Mouse (Mus musculus) lung, postnatal 14 days (tissue): ENCODE measurements around the gene Scfd2.

Experiments used
- DNase-seq: peaks from one replicate; pipeline ENCODE4 v3.0.0; 2021

The Scfd2 gene

DNA sequence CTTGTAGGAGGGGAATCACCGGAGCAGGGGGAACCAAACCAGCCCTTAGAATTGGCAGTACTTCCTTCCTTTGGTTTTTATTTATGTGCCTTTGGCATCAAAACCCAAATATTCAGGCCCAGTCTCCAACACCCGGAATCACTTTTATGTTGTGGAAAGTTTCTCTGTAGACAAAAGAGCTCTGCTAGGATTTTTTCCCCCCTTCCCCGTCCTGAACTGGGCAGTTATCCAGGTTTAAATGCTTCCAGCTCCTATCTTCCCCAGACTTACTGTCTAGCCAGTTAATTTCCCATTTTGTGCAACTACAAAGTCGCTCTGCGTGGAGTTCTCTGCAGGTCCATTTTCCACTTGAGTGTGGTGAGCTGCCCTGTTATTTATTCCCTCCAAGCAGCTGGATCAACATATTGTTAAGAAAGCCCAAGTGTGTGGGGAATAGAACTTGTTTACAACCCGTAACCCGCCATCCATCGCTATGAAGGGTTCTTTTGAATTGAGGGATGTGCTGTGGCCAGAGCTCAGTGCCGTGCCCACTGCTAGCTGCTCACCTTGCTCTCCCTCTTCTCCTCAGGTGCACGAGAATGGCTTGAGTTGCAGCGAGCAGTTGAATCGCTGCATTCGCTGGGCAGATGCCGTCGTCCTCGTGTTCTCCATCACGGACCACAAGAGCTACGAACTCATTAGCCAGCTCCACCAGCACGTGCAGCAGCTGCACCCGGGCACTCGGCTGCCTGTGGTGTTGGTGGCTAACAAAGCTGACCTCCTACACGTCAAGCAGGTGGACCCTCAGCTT lies 333.8 kb downstream of the Scfd2 start:
- no peak for DNase-seq

DNA sequence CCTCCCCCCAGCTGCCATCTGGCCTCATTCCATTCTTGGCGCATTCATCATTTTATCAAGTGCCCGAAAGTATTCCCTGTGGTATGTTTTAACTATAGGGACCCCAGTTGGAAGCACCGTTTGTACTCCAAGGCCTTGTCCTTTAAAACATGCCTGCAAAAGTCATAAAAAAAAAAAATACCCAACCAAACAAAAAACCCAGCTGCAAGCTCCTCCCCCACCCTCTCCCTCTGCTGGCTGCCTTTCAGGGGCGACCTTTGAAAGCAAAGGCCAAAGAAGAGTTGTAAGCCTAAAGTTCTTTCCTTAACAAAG lies 335.3 kb downstream of the Scfd2 start:
- DNase-seq, result peak; percentile 50

DNA sequence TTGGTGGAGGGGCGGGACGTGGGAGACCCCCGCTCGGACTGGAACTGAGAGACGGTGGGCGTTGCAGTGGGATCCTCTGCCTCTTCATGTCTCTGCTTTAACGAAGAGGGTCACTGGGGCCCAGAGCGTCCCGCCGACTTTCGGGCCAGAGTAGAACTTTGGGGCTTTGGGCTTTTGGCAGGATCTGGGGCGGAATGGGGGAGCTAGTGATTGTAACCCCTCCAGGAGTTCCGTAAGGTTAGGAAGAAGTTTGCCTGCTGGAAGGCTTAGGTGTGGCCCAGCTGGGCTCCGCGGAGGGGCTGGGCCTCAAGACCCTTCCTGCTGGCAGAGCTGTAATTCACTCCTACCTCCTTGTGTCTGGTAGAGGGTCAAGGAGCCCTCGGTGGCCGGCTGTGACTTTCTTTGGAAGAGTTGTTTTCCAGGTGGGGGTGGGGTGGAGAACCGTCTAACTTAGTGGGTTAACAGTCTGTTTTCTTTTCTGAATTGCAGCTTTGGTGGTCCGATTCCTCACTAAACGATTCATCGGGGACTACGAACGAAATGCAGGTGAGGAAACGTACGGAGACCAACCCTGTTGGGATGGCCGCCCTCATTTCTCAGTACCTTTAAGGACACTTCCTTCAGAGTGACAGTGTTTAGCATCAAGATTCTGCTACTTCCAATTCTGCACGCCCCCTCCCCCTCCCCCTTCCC lies 335.8 kb downstream of the Scfd2 start:
- DNase-seq, result no peak

DNA sequence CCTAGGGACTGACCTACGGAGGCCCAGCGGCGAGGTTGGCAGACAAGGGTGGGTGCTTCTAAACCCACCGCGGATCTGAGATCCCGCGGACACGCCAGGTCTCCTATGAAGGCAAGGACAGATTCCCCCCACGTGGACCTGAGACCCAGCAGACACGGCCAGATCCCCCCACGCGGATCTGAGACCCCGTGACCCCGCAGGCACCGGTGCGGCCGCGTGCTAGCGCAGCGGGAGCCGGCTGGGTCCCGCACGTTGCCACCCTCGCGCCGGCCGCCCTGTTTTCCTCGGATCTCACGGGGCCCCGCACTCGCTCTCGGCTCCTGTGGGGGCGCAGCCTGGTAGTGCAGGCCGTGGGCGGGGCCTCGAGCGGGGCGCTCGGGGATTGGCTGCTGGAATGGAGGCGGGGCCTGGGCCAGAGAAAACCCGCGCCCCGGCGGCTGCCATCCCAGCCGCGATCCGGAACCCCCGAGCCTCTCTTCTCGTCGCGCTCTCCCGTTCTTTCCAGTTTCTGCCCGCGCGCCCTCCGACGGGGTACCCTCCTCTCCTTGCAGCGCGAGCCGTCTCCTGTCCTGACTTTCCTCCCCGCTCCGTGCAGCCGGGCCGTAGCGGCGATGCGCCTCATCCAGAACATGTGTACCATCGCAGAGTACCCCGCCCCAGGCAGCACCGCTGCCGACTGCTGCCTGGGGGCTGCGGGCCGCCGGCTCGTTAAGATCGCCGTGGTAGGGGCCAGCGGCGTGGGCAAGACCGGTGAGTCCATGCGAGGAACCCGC lies 336.5 kb downstream of the Scfd2 start, which contains the start of gene Rasl11b:
Rasl11b (plus strand) TSS at position 446 of the 773 bp plus-strand sequence.
- DNase-seq, result peak; percentile 96

DNA sequence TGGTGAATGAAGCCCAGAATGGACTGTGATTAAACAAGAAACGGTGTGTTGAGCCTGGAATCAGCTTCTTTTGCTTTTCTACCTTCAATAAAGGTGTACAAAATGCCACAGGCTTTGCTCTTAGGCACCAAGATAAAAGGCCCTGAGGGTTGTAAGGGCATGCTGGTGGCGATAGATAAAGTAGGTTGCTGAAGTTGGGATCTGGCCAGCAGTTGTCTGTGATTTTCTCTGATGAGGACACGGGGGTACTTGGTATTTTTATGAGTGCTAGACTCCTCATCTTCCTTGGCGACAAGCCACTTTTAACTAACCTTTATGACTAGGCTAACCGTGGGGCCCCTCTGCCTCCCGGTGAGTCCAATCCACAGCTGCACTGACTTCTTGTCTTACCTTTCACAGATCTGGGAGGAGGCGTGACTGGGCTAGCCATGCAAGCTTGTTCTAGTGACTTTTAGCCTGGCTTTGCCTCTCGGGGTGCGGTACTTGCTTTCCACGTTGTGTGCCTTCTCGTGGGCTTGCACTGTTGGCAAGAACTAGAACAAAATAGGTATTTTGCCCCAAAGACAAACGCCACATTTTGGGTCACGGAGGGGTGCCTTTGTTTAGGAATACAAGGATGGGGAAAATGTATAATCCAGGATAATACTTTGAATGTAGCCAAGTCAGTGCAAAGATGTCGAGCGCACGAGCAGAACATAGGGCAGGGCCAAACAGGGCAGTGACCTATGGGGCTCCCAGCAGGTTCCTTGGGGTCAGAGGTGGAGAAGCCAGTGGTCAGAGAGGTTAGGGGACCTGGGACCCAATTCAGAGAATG lies 337.3 kb downstream of the Scfd2 start:
- DNase-seq, result no peak

DNA sequence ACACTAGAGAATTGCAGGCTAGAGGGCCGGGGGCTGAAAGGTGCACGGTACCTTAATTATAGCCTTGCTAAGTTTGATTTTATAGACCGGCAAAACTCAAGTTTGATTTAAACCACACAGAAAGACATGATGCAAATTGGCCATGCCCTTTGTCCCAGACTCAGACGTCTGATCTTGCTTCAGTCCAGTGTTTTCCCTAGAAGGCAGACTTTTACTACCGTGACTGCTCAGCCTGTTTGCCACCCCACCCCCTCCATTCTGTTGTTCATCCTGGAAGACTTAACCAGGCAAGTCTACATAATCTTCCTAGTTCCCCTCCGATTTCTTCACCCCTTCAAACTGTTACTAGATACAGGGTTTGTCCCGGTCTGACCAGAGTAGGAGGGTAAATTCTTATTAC lies 337.9 kb downstream of the Scfd2 start:
- DNase-seq, result no peak

DNA sequence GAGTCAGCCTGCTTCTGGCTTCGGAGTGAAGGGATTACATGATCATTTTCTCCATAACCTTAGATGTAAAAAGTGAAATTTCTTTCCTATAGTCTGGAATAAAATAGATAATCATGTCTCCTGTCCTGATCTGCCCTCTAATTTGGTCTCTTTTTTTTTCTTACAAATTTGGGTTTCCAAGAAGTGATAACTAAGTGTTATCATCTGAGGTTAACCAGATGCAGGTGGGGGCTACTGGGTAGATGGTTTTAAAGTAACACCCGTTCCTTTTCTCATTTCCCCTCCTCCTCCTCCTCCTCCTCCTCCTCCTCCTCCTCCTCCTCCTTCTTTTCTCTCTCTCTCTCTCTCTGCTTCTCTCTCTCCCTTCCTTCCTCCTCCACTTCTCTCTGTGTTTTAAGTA lies 338.6 kb downstream of the Scfd2 start:
- no peak for DNase-seq

DNA sequence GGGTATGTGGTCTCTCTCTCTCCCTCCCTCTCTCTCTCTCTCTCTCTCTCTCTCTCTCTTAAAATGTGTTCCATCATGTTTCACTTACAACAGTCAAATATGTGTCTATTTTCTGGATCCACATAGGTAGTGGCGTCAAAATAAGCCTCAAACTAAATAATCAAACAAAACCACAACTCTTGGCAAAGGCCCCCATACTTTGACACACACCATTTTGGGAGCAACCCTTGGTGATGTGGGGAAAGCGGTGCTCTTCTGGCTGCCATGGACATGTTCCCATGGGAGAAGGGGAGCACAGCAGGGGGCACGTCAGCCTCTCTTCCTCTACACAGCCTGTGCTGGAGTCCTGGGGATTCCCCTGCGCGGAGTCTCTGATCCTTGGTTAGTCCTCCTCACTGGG lies 340.6 kb downstream of the Scfd2 start:
- DNase-seq, result no peak

DNA sequence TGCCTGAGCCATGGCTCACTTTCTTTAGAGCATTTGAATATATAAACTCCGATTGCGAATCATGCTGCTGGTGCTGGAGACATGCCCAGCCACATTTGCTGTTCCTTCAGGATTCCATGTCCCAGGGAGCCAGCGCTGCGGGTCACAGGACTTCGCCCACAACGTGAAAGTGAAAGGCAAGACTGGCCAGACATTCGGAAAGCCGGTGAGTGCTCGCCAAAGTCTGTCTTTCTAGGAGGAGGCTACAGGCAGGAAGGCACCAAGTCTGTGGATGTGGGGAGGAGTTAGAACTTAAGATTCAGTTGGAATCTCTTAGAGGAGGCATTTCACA lies 341.4 kb downstream of the Scfd2 start:
- peak; percentile 63 for DNase-seq

DNA sequence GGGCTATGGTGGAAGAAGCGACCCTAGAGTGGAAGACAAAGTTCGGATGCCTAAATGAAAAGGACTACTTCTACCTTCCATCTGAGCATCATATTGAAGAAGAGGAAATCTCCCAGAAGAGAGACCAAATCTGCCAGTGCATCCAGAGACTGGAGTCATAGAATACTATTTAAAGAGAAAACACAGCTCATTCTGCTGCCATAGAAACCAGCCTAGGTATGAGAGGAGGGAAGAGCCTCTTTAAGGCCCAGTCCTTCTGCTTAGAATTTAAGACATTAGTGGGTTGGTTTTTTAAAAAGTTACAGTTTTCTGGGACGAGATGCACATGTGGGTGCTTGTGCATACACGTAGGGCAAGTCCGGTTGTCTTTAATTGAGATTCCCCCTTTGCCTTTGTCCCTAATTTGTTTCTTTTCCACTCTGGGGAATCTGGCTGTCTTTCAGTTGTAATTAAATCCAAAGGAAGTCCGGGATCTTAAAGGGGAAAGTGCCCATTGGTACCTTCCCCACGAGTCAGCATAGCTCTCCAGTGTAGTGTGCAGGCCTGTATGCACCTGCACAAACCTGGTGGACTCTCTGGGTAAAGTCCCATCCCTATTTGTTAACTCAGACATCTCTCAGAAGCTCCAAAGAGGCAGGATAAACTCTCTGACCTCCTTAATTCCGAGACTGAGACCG lies 341.9 kb downstream of the Scfd2 start:
- no peak for DNase-seq

DNA sequence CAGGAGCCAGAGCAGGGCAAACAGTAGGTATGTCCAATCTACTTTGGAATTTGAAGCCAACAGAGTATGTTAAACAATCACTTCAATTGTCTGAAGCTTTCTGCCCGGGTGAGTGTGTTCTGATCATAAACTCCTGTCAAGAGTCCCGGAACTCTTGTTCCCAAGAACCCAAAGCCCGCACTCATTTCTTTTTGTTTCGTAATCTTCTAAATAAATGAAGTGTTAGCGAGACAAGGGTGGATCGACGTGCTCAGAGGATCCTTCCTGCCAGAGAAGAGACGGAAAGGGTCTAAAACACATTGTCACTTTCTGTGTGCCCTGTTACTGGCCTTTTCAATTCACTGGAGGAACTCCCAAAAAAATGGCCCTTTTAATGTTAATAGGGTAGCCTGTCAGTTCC lies 342.7 kb downstream of the Scfd2 start:
- DNase-seq, result no peak

DNA sequence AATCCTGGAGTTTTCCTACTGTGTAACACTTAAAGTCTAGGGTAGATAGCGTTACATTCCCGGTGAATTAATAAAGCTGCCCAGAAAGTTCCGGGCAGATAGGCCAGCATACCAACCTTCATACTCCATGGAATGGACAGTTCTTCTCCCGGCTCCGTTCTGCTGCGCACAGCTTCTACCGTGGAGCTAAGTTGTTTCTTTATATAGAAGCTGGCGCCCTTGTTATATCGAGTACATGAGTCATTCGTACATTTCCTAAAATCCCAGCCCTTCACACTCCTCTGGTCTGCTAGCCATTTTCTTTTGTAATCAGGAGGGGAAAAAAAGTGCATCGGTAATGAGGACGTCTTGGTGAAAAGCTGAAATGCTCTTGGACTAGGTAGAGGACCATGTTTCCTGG lies 343.5 kb downstream of the Scfd2 start:
- no peak for DNase-seq

DNA sequence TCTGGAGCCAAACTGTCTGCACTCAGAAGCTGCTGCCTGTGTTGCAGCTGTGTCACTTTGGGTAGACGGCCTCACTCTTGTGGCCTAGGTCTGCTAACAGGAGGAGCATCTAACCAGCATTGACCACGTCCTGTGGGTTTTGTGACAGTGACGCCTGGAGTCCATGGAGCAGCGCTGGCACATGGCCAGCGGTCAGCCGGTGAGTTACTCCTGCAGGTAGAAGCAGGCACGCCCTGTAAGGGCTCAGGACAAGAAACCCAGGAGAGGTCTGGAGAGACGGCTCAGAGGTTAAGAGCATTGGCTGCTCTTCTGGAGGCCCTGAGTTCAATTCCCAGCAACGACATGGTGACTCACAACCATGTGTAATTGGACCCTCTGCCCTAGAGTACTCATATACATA lies 347.0 kb downstream of the Scfd2 start:
- DNase-seq, result no peak

DNA sequence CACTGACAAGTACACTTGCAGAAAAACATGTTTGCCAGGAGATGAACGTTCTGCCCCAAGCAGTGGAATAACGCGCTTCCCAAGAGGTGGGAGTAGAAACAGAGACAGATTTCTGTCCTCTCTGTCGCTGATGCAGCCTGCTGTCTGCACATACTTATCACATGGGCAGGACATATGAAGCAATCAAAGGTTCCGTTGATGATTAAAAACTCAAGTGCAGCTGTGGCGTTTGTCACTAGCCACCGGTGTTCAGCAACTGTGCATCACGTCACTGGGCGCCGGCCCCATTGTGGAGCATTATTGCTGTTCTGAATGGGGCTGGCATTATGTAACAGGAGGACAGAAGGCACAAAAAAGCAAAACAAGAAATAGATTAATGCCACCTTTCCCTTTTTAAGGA lies 348.4 kb downstream of the Scfd2 start:
- no peak for DNase-seq

DNA sequence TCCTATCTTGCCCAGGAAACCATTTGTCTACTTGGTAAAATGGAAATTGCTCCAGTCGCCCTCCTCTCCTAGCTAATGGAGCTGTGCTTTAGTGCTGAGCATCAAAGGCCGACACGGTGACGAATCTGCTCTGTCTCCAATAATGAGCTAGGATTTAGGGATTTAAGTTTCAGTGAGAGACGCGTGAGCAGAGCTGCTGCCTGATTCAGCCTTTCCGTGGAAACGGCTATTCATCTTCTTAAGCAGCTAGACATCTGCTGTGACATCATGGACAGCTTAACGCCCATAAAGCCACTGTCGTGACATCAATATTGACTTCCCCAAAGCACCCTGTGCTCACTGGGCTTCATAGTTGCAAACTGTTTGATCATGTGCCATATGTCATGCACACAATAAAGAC lies 351.3 kb downstream of the Scfd2 start:
- DNase-seq, result no peak

DNA sequence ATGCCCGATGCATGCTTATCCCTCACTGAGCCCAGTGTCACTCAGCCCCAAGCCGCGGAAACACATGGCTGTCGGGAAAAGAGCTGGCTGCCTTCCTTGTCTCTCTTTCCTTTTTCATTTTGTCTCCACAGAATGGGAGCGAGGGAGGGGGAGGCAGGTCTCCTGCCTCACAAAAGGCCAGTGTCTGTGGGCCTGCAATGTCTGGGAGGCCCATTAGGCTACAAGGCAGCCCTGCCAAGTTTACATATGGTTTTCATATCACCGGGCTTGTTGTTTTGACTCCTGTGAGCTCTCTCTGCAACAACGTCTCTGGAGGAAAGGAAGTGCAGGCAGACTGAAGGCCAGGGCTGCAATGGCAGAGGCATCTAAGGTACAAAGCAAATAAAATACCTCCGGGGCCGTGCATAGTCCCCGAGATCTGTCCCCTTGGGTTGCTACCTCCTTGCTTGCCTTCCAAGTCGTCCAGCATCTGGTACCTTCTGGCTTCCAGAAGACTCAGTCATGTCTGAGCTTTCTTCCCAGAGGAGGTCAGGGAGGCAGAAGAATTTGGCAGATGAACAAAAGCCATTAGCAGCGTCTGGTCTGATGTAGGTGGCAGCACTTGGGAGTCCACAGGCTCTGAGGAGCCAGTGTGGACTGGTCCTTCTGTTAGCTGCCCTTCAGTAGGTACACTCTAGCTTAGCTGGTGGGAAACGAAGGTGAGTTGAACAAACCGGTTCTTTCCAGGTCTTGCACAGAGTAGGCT lies 355.9 kb downstream of the Scfd2 start:
- DNase-seq, result no peak

DNA sequence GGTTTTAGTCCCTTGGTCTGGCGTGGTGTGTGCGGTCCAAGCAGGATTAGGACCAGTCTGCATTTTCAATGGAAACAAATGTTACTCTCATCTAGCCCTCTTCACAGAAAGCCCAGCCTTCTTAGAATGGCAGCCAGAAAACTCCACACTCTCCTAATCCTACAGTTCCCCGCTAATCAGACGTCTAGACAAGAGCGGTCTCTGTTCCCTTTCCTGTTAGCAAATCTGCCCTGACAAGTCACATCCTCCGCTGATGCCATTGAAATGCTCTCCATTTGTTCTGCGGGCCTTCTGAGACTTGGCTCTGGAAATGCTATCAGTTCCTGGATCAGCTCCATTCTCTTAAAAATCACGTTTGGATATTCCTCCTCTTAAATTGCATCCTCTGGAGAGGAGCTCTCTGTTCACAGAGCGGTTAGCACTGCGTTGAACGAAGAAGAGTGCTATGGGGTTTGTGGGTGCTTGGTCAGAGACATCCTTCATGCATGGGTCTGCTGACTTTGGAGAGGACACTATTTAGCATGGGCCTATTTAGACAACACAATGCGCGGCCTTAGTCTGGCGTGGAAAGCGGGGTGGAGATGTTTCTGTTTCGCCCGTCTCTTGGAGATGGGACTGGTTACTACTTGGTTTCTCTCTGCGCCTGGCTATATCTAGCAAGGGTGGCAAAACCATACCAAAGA lies 358.3 kb downstream of the Scfd2 start:
- no peak for DNase-seq

DNA sequence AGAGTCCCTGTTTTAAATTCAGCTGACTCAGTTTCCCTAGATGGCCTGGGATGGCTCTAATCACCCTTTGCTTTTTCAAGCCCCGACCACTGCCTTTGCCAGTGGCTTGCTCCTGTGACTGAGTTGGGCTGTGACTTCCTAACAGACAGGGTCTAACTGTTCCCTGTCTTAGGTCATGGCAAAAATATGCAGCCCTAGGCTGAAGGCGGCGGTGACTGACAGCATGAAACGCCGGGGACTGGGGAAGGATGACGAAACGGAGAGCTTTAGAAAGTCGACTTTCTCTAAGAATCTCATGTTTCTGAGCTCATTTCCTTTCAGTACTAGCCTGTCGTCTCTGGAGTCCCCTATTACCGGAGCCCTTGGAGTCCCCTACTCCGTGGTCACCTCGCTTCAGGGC lies 359.4 kb downstream of the Scfd2 start:
- DNase-seq, result no peak

DNA sequence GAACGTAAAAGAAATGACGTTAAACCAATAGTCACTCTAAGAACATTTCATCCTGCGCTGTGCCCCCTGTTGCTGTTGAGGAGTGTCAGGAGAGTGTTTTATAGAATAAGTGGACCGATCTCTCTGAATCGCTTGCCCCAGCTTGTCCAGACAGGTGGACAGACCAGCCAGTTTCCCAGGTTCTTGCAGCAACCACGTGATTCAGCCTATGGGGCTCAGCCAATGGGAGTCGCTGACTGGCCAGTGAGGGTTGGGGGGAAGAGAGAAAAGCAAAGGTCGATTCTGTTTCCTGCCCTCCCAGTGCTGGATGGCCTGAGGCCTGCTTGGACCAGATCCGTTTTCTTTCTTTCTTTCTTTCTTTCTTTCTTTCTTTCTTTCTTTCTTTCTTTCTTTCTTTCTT lies 359.8 kb downstream of the Scfd2 start:
- no peak for DNase-seq

DNA sequence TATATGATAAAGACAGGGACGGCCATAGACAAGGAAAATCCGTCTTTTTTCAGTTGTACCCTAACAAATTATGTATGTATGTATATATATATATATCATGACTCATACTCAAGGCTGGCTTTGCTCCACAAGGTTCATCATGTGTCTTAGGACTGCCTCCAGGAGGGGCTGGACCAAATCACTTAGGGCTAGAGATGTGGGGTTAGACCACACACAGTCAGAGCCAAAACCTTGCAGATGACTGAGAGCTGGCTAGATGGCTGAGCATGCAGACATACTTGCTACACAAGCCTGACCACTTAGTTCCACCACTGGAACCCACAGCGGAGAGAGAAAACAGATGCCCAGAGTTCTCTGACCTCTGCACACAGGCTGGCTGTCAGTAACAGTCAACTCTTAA lies 363.5 kb downstream of the Scfd2 start:
- DNase-seq, result no peak

DNA sequence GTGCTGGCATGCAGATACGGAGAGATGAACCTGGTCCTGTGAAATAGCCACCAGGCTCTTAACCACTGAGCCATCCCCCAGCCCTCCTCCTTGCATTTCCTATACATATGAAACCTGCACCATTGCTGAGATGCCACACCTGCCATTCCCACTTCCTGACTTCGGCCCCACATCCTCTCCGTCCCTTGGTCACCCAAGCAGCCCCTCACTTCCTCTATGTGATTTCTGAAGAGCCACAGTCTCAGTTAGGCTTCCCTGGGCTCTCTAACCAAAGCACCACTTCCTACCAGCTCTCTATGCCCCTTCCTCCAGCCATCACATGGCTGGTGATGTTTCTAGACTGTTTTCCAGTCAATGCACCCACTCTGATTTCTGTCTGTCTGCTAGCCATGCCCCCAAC lies 364.9 kb downstream of the Scfd2 start:
- DNase-seq, result no peak
